ENCODE assay signal across 30 mouse cellular contexts in the genomic region with DNA sequence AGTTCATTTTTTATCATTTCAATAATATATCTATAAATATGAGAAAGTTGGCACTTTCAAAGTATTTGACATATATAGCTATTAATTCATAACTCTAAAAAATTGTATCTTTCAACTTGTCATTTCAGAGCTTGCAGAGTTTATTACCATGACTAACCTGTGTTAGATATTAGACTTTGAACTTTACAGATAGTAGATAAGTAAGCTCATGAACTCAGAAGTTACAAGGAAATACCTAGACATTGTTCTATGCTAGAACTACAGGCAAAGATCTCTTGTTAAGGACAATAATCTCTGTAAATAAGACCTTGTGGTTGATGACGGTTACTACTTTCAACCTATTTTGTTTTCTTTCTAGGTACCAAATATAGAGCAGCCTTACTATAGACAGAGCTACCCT.
"Had no signal": no experiment of that assay in that cellular context is flagged by ENCODE, and none has a peak within 500 bp of the region (broad histone marks: within the 10 kb centered on the region; RNA-seq: fewer than 3 reads in every experiment).

No protein-coding gene starts in this region.

- H3K36me3 ChIP-seq: limb, embryonic 10.5 days; limb, embryonic 12.5 days; limb, embryonic 13.5 days; limb, embryonic 15.5 days; liver, embryonic 12.5 days; liver, embryonic 13.5 days; liver, embryonic 15.5 days; lung, embryonic 15.5 days; midbrain, embryonic 10.5 days; midbrain, embryonic 12.5 days; midbrain, embryonic 15.5 days had no signal

- DNase-seq: left cerebral cortex, postnatal 4 days; liver; liver, embryonic 13.5 days; liver, postnatal 0 days; lung, adult 18-20 months; lung, adult 2 months; lung, embryonic 14.5 days; lung, postnatal 10 days; lung, postnatal 14 days; lung, postnatal 36 days; lung, postnatal 4 days; midbrain, embryonic 14.5 days had no signal

- ATAC-seq: liver, embryonic 12.5 days; liver, postnatal 0 days; lung, postnatal 0 days; midbrain, embryonic 15.5 days; midbrain, embryonic 16.5 days had no signal

- H3K27ac ChIP-seq: left cerebral cortex, adult 2 months; limb, embryonic 10.5 days; limb, embryonic 12.5 days; limb, embryonic 13.5 days; liver, embryonic 12.5 days; liver, embryonic 13.5 days; liver, embryonic 14.5 days; liver, embryonic 15.5 days; lung, embryonic 15.5 days; macrophage; midbrain, embryonic 10.5 days; midbrain, embryonic 12.5 days; midbrain, embryonic 15.5 days had no signal

- H3K4me3 ChIP-seq: left cerebral cortex, adult 2 months; limb, embryonic 10.5 days; limb, embryonic 12.5 days; limb, embryonic 13.5 days; limb, embryonic 15.5 days; liver, embryonic 12.5 days; liver, embryonic 13.5 days; liver, embryonic 15.5 days; lung, embryonic 15.5 days; megakaryocyte, embryonic 14.5 days; midbrain, embryonic 10.5 days; midbrain, embryonic 12.5 days; midbrain, embryonic 15.5 days had no signal

- H3K4me2 ChIP-seq: limb, embryonic 12.5 days; limb, embryonic 13.5 days; limb, embryonic 15.5 days; liver, embryonic 11.5 days; liver, embryonic 12.5 days; liver, embryonic 13.5 days; liver, embryonic 15.5 days; lung, embryonic 14.5 days; lung, embryonic 15.5 days; midbrain, embryonic 11.5 days; midbrain, embryonic 12.5 days; midbrain, embryonic 15.5 days had no signal

- H3K27me3 ChIP-seq: liver, embryonic 12.5 days; liver, embryonic 13.5 days; liver, embryonic 15.5 days; lung, embryonic 15.5 days; megakaryocyte, embryonic 14.5 days; midbrain, embryonic 12.5 days had no signal

- H3K9me3 ChIP-seq: limb, embryonic 10.5 days; limb, embryonic 12.5 days; limb, embryonic 13.5 days; limb, embryonic 15.5 days; liver, embryonic 12.5 days; liver, embryonic 13.5 days; liver, embryonic 15.5 days; lung, embryonic 15.5 days; megakaryocyte, embryonic 14.5 days; midbrain, embryonic 10.5 days; midbrain, embryonic 12.5 days; midbrain, embryonic 15.5 days had no signal

- H3K9ac ChIP-seq: limb, embryonic 12.5 days; limb, embryonic 13.5 days; limb, embryonic 15.5 days; liver, embryonic 12.5 days; liver, embryonic 13.5 days; liver, embryonic 14.5 days; liver, embryonic 15.5 days; liver, postnatal 0 days; lung, embryonic 14.5 days; lung, embryonic 15.5 days; midbrain, embryonic 12.5 days; midbrain, embryonic 15.5 days had no signal

- H3K4me1 ChIP-seq: limb, embryonic 13.5 days had no signal
